Mouse (Mus musculus) hindbrain, embryonic 10.5 days (tissue): ENCODE measurements at regions not wholly inside any gene's neighbourhood (a gene's known extent, or its start where the extent isn't known, plus 50 kb on each side); places are given as distances from the start of the nearest gene placed in this dataset.

Experiments
- DNase-seq: peaks from one replicate; pipeline ENCODE4 v3.0.0-alpha.2; 2017; ENCODE audit warnings: low spot score
- H3K27ac ChIP-seq: fragments of 300-500 bp; sonication (generic); 2 replicates; pipeline ENCODE4 v1.5.1; 2016; ENCODE audit warnings: mild to moderate bottlenecking, moderate library complexity
- H3K27me3 ChIP-seq: fragments of 300-500 bp; sonication (generic); 2 replicates; pipeline ENCODE4 v1.6.1; 2016; ENCODE audit warnings: mild to moderate bottlenecking; ENCODE audit not compliant: poor library complexity, insufficient read depth, severe bottlenecking
- H3K36me3 ChIP-seq: fragments of 300-500 bp; sonication (generic); 2 replicates; pipeline ENCODE4 v1.6.1; 2016; ENCODE audit warnings: mild to moderate bottlenecking, moderate library complexity
- H3K4me1 ChIP-seq: fragments of 300-500 bp; sonication (generic); replicated peaks from 2 replicates; pipeline ENCODE4 v1.6.1; 2016; ENCODE audit warnings: mild to moderate bottlenecking
- H3K4me3 ChIP-seq: fragments of 300-500 bp; sonication (generic); 2 replicates; pipeline ENCODE4 v1.5.1; 2016; ENCODE audit warnings: mild to moderate bottlenecking, moderate library complexity
- H3K9me3 ChIP-seq: fragments of 300-500 bp; sonication (generic); 2 replicates; pipeline ENCODE4 v1.6.1; 2016; ENCODE audit warnings: mild to moderate bottlenecking, moderate library complexity
- WGBS: fragments of 180-500 bp; shearing (Covaris S2); methylation state at CpG from one replicate; pipeline ENCODE4 v1.1.7; 2016; 5-methylcytosine and 5-hydroxymethylcytosine counted together

DNA sequence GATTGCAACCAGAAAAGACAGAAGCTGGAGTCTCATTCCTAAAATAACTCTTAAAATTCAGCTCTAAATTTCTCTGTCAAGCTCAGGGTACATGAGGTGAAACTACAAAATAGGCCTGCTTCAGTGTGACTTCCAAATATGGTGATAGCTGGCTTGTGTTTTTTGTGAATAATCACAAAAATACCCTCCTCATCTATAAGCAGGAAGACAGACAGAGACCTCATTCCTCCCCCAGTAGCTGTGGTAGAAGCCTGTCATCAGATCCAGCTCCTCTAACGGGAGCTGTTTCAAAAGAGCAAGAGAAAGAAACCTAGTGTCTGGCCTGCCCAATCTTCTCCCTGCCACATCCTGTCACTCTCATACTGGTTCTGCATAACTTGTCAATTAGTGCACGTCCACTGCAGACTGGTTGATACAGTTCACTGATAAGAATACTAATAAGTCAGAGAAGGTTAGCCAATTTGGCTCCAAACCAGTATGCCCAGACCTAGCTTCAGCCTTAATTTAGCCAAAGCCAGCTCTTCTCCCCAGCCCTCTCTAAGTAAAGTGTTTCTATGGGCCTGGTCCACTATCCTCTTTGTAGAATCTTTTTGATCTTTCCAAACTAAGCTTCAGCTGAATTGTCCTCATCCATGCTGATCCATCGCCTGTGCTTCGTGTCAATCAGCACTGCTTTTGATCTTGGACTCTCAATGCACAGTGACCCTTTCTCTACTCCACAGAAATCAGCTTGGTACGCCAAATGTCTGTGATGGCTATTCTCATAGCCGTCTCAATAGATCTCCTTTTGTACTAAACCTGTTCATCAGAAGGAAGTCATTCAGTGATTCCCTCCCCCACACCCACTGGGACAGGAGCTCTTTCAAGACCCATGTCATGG is 160.6 kb downstream of the Fam84b start:
- 25% methylated on average over 6 of the region's 6 CpGs for WGBS
- peak overlapping the region; percentile 62 for H3K27ac ChIP-seq

DNA sequence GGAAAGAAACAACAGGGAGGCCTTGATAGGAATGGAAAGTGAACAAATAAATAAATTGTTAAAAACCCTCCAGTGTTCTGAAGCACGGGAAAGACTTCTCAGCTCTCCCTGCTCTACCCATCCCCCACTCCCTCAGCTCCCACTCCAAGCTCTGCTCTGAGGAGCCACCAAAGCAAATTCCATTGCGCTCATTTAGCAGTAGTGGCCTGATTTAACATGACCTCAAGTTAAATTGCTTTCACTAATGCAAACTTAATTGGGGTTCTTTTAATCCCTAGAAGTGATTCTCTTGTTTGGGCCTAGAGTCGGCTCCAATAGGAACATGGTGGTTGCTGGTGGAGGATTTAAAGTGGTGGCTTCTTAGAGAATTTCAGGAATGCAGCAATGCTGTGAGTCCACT is 161.4 kb downstream of the Fam84b start:
- no peaks in the 10 kb centered on the region for H3K36me3 ChIP-seq
- peaks cover 22% of the 10 kb centered on the region for H3K4me1 ChIP-seq
- H3K27me3 ChIP-seq = no peaks in the 10 kb centered on the region
- H3K4me3 ChIP-seq = no peak overlapping the region
- peak overlapping the region; percentile 16; the same call in 1 of the 2 replicates for H3K27ac ChIP-seq
- 46% methylated on average over 3 of the region's 3 CpGs for WGBS
- H3K9me3 ChIP-seq = no peaks in the 10 kb centered on the region
- no peak for DNase-seq

More for the DNA sequence above, 160.6 kb downstream of the Fam84b start:
- Histone ChIP-seq H3K4me3 (no peak overlapping the region), H3K4me1 (peaks cover 22% of the 10 kb centered on the region), H3K9me3 (no peaks in the 10 kb centered on the region), H3K27me3 (no peaks in the 10 kb centered on the region), H3K36me3 (no peaks in the 10 kb centered on the region)
- peak; percentile 15 for DNase-seq

DNA sequence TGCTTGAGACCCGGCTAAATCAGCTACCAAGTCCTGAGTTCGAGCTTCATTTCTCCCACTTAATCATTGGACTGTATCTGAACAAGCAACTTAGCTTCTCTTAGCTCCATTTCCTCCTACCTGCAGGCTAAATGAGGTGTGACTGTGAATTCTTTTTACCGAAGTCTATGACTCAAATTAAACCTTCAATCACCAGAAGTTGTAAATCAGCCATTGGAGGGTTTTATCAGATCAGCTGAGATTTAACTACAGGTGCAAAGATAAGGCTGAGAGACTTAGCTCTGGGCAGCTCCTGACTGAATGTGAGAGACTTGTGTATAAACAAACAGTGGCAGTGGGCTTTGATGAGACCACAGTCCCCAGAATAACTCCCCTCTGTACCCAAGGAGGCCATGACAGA is 176.2 kb downstream of the Fam84b start:
- WGBS = 87% methylated on average over 3 of the region's 3 CpGs
- Histone ChIP-seq H3K27ac (no peak overlapping the region), H3K36me3 (no peaks in the 10 kb centered on the region), H3K27me3 (no peaks in the 10 kb centered on the region), H3K4me1 (no peaks in the 10 kb centered on the region), H3K4me3 (no peak overlapping the region), H3K9me3 (no peaks in the 10 kb centered on the region)
- DNase-seq = no peak

DNA sequence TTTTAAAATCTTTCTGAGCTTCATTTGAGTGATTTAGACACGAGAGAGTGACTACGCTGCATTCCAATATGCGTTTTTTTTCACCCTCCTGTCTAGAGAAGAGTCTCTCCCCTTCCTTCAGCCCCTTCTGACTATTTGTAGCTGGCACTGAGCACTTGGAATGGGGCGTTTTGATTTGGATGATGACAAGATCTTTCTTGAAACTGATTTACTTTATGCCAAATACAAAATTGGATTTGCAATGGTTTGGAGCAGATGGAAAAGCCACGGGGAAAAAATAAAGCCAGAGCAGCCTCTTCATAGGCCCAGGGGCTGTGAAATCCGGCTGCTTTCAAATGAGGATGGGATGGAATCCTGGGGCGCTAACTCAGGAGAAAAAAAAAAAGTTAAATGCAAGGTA is 196.0 kb downstream of the Fam84b start:
- Histone ChIP-seq H3K27me3 (no peaks in the 10 kb centered on the region), H3K4me1 (no peaks in the 10 kb centered on the region), H3K4me3 (no peak overlapping the region), H3K36me3 (no peaks in the 10 kb centered on the region), H3K27ac (no peak overlapping the region), H3K9me3 (no peaks in the 10 kb centered on the region)
- 85% methylated on average over 7 of the region's 7 CpGs for WGBS
- DNase-seq = no peak

DNA sequence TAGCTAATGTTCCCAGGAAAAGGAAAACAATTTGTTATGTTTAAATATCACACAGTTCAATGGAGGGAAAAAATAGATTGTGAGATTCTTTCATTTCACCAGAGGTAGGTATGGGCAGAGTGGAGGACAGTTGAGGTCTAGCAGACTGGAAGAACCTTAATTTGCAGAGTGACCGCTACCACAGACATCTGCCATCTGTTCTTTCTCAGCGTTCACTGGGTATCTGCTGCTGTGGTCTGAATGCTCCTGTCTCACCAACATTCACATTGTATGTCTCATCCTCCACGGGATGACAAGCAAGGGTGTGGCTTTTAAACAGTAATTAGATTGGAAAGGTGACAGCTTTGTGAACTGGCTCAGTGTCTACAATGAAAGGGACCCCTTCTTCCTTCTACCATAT is 198.5 kb downstream of the Fam84b start:
- no peaks in the 10 kb centered on the region for H3K4me1 ChIP-seq
- no peak overlapping the region for H3K4me3 ChIP-seq
- H3K36me3 ChIP-seq = no peaks in the 10 kb centered on the region
- WGBS = 81% methylated on average over 3 of the region's 3 CpGs
- DNase-seq = no peak
- H3K9me3 ChIP-seq = no peaks in the 10 kb centered on the region
- no peak overlapping the region for H3K27ac ChIP-seq
- no peaks in the 10 kb centered on the region for H3K27me3 ChIP-seq

DNA sequence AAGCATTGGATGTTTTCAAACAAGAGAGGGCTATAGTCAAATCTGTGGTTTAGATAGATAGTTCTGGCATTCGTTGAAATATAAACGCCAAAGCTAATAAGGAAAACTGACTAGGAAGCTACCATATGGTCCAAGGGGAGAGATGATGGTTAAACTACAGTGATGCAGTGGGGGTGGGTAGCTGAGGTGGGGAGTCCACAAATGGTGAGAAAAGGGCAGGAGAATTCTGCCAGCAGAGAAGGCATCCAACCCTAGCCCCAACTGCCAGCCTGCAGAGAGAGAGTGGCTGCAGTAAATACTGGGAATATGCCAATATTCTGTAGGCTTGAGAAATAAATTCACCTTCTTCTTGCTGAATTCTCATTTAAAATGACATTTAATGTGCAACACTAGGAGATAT is 204.3 kb downstream of the Fam84b start:
- no peak overlapping the region for H3K4me3 ChIP-seq

DNA sequence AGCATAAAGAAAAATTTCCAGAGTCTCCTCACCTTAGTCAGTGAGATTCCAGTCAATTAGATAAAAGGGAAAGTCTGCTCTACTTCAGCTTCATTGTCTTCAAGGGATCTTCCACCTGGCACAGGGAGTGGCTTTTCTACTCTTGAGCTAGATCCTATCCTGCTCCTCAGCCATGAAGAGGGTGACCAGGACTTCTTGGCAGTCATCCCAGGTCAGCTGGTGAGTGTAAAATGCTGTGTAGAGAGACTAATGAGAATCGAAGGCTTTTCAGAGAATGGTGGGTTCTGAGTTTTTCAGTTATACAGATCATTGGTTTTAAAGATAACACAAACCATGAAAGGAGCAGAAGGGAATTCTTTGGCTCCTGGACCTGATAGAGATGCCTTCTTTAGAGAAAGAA is 211.8 kb downstream of the Fam84b start:
- DNase-seq = no peak
- WGBS = 80% methylated on average over 1 of the region's 1 CpGs
- Histone ChIP-seq H3K27me3 (no peaks in the 10 kb centered on the region), H3K4me3 (no peak overlapping the region), H3K36me3 (no peaks in the 10 kb centered on the region), H3K9me3 (no peaks in the 10 kb centered on the region), H3K27ac (no peak overlapping the region), H3K4me1 (no peaks in the 10 kb centered on the region)

More for the DNA sequence above, 204.3 kb downstream of the Fam84b start:
- no peaks in the 10 kb centered on the region for H3K9me3 ChIP-seq
- no peak for DNase-seq
- no peaks in the 10 kb centered on the region for H3K27me3 ChIP-seq
- WGBS = 94% methylated on average over 2 of the region's 2 CpGs
- no peak overlapping the region for H3K27ac ChIP-seq
- H3K36me3 ChIP-seq = no peaks in the 10 kb centered on the region
- no peaks in the 10 kb centered on the region for H3K4me1 ChIP-seq

DNA sequence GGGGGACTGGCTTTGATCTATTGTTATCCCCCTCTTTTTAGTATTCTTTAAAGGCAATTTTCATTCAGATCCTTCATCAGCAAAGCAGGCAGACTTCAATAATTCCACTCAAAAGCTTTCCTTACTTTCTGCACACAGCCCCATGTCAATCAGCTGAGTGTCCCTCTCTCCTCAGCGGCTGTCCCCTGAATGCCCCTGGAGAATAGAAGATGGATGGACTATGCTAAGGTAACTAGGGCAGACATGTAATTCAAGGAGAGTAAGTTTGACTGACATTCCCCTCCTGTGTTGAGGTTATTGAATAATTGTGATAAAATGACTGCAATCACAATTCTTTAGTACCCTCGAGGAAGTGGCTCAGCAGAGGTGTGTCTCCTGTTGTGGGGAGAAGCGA is 220.1 kb downstream of the Fam84b start:
- peaks cover 10% of the 10 kb centered on the region for H3K4me1 ChIP-seq
- no peak overlapping the region for H3K27ac ChIP-seq
- H3K27me3 ChIP-seq = no peaks in the 10 kb centered on the region
- H3K36me3 ChIP-seq = no peaks in the 10 kb centered on the region
- DNase-seq = no peak
- no peak overlapping the region for H3K4me3 ChIP-seq
- no peaks in the 10 kb centered on the region for H3K9me3 ChIP-seq
- 48% methylated on average over 3 of the region's 3 CpGs for WGBS

DNA sequence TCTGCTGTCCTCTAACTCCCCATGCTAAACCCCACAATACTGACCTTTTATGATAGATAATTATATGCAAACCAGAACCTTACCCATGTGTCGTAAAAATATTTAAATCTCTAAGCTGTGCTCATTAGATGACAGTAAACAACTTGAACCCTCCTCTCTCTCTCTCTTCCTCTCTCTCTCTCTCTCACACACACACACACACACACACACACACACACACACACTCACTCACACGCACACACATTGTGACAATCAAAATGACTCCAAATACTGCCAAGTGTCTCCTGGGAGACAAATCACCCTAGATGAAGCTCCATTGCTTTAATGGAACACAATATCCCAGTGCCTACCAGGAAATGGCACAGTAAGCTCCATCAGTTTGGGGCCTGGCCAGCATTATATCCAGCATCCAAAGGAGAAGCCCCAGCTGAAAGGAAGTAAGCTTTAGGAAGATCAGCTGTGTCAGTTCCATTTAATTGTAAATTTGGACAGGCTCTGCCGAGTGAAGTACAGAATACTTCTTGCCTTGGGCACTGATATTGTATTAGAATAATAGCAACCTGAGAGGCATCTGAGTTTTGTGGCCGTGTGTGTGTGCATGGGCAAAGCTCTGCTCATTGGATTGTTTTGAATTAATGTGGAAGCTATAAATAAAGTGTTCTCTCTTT is 220.7 kb downstream of the Fam84b start:
- Histone ChIP-seq H3K36me3 (no peaks in the 10 kb centered on the region), H3K9me3 (no peaks in the 10 kb centered on the region), H3K4me3 (no peak overlapping the region), H3K27me3 (no peaks in the 10 kb centered on the region), H3K4me1 (peaks cover 10% of the 10 kb centered on the region), H3K27ac (no peak overlapping the region)
- 53% methylated on average over 4 of the region's 4 CpGs for WGBS
- DNase-seq = no peak

DNA sequence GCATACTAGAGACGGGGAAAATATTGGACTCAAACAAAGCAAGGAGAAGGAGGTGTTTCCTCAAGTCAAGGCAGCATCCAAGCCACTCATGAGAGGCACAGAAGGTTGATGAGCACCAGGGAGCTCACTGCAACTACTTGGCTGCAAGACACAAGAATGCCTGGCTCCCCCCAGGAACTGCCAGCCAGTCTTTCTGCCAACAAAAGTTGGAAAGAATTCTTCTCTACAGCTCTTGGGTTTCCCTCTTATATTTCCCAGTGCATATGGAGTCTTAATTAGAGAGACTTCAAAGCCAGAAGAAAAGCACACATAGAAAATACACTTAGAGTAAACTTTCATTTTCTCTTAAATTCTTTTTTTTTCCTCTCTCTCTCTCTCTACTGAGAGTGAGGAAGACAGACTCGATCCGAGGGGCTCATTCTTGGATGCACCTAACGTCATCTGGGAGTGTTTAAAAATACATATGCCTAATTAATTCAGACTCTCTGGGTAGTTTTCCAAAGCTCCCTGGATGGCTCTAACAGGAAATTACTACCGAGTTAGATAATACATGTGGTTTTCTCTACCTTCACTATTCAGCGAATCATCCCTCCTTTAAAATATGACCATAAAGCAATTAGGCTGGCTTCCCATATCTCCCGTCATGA is 222.7 kb downstream of the Fam84b start:
- Histone ChIP-seq H3K9me3 (no peaks in the 10 kb centered on the region), H3K36me3 (no peaks in the 10 kb centered on the region), H3K4me3 (no peak overlapping the region), H3K4me1 (peaks cover 10% of the 10 kb centered on the region), H3K27me3 (no peaks in the 10 kb centered on the region), H3K27ac (no peak overlapping the region)
- no peak for DNase-seq
- WGBS = 85% methylated on average over 7 of the region's 7 CpGs

DNA sequence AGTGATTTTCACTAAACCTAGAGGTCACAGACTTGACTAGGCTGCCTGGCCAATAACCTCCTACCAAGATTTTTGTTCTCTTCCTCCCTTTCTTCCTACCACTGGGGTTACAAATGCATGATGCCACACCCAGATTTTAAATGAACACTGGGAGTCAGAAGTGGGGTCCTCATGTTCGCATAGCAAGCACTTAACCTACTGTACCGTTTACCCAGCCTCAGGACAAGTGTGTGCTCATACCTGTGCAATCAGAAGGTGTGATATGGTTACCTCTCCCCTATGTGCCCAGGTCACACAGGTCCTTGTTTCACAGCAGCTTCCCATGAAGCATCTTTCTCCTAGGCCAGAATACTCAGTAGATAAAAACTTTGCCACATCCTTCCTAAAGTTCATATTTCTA is 234.8 kb downstream of the Fam84b start:
- H3K4me1 ChIP-seq = peaks cover 7% of the 10 kb centered on the region; the same call in 1 of the 2 replicates
- no peaks in the 10 kb centered on the region for H3K27me3 ChIP-seq
- 83% methylated on average over 2 of the region's 2 CpGs for WGBS
- DNase-seq = no peak
- no peak overlapping the region for H3K4me3 ChIP-seq
- H3K9me3 ChIP-seq = no peaks in the 10 kb centered on the region
- no peak overlapping the region for H3K27ac ChIP-seq
- no peaks in the 10 kb centered on the region for H3K36me3 ChIP-seq

DNA sequence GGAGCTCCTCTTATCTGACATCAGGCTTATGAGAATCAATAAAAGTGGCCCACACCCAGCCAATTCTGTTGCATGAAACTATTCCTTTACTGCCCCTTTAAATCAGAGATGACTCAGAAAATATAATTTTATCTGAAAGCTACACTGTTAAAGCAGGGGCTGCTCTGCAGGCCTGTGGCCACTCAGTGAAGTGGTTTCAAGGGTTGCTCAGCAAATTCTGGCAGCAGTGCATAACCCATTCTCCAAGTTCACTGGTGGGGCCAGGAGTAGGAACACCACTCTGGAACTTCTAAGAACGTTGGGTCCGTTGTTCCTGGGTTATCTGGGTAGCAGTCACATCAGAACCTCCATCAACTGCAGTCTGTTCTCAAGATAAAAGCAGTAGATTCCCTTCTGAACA is 236.2 kb downstream of the Fam84b start:
- H3K27me3 ChIP-seq = no peaks in the 10 kb centered on the region
- no peaks in the 10 kb centered on the region for H3K9me3 ChIP-seq
- no peak for DNase-seq
- H3K36me3 ChIP-seq = no peaks in the 10 kb centered on the region
- peaks cover 7% of the 10 kb centered on the region; the same call in 1 of the 2 replicates for H3K4me1 ChIP-seq
- no peak overlapping the region for H3K4me3 ChIP-seq
- H3K27ac ChIP-seq = no peak overlapping the region
- WGBS = 74% methylated on average over 2 of the region's 2 CpGs

DNA sequence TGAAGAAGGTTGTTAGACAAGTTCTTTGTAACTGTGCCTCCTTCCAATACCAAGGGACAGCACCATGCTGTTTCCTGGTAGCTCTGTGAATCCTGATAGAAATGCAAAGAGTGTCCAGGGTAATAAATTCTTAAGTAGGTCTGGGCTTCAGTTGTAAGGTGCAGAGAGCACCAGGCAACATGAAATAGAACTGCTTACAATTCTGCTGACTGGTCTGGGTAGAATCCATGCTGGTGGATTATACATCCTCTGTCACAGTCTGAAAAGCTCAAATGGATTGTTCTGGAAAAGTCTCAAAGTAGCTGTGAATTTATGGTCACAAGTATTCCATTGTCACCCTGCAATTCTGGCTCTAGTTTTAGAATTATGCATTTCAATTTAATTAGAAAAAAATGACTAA is 251.7 kb downstream of the Fam84b start:
- H3K27ac ChIP-seq = no peak overlapping the region
- H3K9me3 ChIP-seq = no peaks in the 10 kb centered on the region
- no peaks in the 10 kb centered on the region for H3K4me1 ChIP-seq
- no peaks in the 10 kb centered on the region for H3K27me3 ChIP-seq
- H3K36me3 ChIP-seq = no peaks in the 10 kb centered on the region
- DNase-seq = no peak
- H3K4me3 ChIP-seq = no peak overlapping the region
